Mouse (Mus musculus): ENCODE measurements at regions not wholly inside any gene's neighbourhood (a gene's known extent, or its start where the extent isn't known, plus 50 kb on each side); places are given as distances from the start of the nearest gene placed in this dataset.

DNA sequence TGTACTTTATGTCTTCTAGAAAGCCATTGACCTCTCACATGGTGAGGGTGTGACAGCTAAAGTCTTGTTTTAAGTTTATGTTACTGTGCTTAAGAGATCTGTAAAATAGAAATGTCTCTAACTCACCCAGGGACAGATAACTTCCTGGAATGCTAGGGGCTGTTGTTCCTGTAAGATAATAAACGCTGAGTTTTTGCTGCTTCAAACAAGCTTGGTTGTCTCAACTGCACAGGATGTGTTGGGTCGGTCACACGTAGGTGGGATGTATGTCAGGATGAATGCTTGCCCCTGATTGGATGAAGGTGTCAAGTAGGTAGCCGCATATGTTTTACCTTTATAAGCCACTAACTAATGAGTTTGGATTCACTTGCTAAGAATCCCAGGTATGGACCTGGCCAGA, 63.8 kb upstream of the Eif4g2 start:
- TF ChIP-seq POLR2A (IDR thresholded peaks at IDR 0.05; ENCODE audit: insufficient read depth, low read depth, low read length) (no peak), EP300 (IDR thresholded peaks at IDR 0.05; ENCODE audit: insufficient read depth, low read depth, low read length) (no peak)
